Mouse (Mus musculus) MEL (cell line): Measurements from ENCODE around the gene Helt.

Experiments
- BHLHE40 ChIP-seq: IDR thresholded peaks from 2 replicates; pipeline ENCODE4 v1.6.1; 2012; ENCODE audit warnings: low read depth, mild to moderate bottlenecking, inconsistent platforms, low read length, improper control_type of control experiment, borderline replicate concordance
- CHD1 ChIP-seq: IDR thresholded peaks from 2 replicates; pipeline ENCODE4 v1.6.1; 2012; ENCODE audit warnings: low read depth, mild to moderate bottlenecking, inconsistent platforms, low read length, improper control_type of control experiment
- CHD2 ChIP-seq: IDR thresholded peaks from 2 replicates; pipeline ENCODE4 v1.6.1; 2011; ENCODE audit warnings: low read length, improper control_type of control experiment
- CTCF ChIP-seq, 3 experiments: IDR thresholded peaks in 2 of 3; conservative IDR thresholded peaks in 1 of 3; 2 replicates each; pipeline ENCODE4 v1.5.1; 2011 to 2012; ENCODE audit warnings: low read length in 3 of 3, low read depth in 2 of 3, mild to moderate bottlenecking in 2 of 3, improper control_type of control experiment in 1 of 3, inconsistent platforms in 1 of 3, mixed read lengths in 1 of 3, moderate library complexity in 1 of 3; ENCODE audit not compliant: control insufficient read depth in 1 of 3, insufficient read depth in 1 of 3, poor library complexity in 1 of 3, severe bottlenecking in 1 of 3
- GABPA ChIP-seq: IDR thresholded peaks from 2 replicates; pipeline ENCODE4 v1.6.1; 2012; ENCODE audit warnings: low read depth, mild to moderate bottlenecking, inconsistent platforms, low read length, improper control_type of control experiment, moderate library complexity
- JUND ChIP-seq: IDR thresholded peaks from 2 replicates; pipeline ENCODE4 v1.6.1; 2011; ENCODE audit warnings: low read depth, mild to moderate bottlenecking, improper control_type of control experiment, low read length
- POLR2AphosphoS2 ChIP-seq: IDR thresholded peaks from 2 replicates; pipeline ENCODE4 v1.6.1; 2011; ENCODE audit warnings: low read length, improper control_type of control experiment
- RAD21 ChIP-seq: IDR thresholded peaks from 2 replicates; pipeline ENCODE4 v1.6.1; 2011; ENCODE audit warnings: mild to moderate bottlenecking, low read depth, low read length, improper control_type of control experiment
- TCF12 ChIP-seq: IDR thresholded peaks from 2 replicates; pipeline ENCODE4 v1.6.1; 2014; ENCODE audit warnings: low read depth, mild to moderate bottlenecking, inconsistent platforms, low read length, improper control_type of control experiment, moderate library complexity
- USF1 ChIP-seq: IDR thresholded peaks from 2 replicates; pipeline ENCODE4 v1.6.1; 2014; ENCODE audit warnings: low read depth, mild to moderate bottlenecking, inconsistent platforms, low read length, improper control_type of control experiment, moderate library complexity
- ZNF384 ChIP-seq: IDR thresholded peaks from 2 replicates; pipeline ENCODE4 v1.6.1; 2012; ENCODE audit warnings: low read depth, mild to moderate bottlenecking, inconsistent platforms, low read length, improper control_type of control experiment

DNA sequence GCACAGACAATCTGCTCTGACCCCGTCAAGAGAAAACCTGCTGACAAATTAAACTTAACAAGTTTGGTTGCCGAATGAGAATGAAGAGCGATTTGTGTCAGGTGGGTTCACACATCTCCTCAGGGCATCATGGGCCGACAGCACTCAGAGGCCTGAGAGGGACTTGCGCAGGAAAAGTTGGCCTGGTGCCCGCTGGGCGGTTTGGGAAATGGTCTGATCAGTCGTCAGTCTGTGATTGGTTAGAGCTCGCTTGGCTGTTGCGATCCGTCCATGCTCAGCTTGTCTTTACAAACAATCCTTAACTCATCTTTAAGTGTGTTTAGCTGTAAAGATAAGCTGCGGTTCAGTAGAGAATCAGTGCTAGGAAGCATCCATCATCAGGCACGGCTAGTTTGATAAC is 47.8 kb upstream of the Helt start:
- no peak for TF ChIP-seq USF1
- TF ChIP-seq JUND, result no peak
- TF ChIP-seq GABPA, result no peak
- no peak for TF ChIP-seq CTCF (IDR thresholded peaks at IDR 0.05 in 2 of 3, conservative IDR thresholded peaks at IDR 0.05 in 1 of 3; ENCODE audit: control insufficient read depth in 1 of 3, insufficient read depth in 1 of 3, low read depth in 2 of 3, low read length in 3 of 3, poor library complexity in 1 of 3, severe bottlenecking in 1 of 3)
- no peak for TF ChIP-seq BHLHE40
- no peak for TF ChIP-seq RAD21
- TF ChIP-seq CHD1, result no peak
- no peak for TF ChIP-seq TCF12
- TF ChIP-seq ZNF384, result no peak
- TF ChIP-seq POLR2AphosphoS2, result no peak
- TF ChIP-seq CHD2, result no peak
